Mouse (Mus musculus): Measurements from ENCODE around the gene Ide. TPM values are rescaled to one million over a fixed set of nuclear protein-coding genes. Genes with fewer than 3 reads are reported as not detected.

Ide gene
- total RNA-seq, 2 experiments from 2014 or later = 23.3 to 24.7 TPM

DNA sequence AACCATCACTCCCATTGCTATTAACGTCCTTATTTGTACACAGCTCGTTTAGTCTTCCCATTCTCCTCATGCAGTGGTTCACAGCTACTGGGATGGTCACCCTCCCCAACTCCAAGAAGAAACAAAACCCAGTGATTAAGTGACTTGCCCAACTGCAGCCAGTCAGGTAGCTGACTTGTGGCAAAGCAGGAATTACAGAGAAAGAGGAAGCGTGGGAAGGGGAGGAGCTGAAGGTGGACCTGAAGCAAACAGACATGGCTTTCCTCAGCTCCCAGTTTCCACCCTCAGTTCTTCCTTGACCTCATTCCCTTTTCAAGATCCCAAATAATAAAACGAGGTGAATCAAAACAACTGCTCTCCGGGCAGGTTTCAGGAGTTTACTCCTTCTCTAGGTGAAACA lies 2.8 kb upstream of the Ide start:
- ATAC-seq (replicated peaks; ENCODE audit: low FRiP score, poor library complexity, severe bottlenecking) = no peak

DNA sequence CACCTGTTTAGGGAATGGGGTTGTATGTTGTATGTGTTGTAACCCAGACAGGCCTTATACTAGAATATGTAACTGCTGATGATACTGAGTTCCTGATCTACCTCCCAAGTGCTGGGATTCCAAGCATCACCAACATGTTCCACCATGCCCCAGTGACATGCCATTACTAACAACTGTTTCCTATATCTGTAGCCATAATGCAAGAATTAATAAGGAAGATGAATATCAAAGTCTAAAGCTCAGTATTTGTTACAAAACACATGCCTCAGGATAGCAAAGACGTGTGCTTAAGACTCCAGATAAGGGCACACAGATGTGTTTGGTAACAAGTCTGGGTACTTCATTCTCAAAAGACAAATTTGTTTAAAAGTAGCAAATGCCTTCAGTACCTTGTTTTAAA lies 2.3 kb downstream of the Ide start:
- ATAC-seq (replicated peaks; ENCODE audit: low FRiP score, poor library complexity, severe bottlenecking) = no peak

GRCm38 (mm10) chr19:37333357-37333756 lies 4.3 kb downstream of the Ide start:
- ATAC-seq (replicated peaks; ENCODE audit: low FRiP score, poor library complexity, severe bottlenecking) = no peak

DNA sequence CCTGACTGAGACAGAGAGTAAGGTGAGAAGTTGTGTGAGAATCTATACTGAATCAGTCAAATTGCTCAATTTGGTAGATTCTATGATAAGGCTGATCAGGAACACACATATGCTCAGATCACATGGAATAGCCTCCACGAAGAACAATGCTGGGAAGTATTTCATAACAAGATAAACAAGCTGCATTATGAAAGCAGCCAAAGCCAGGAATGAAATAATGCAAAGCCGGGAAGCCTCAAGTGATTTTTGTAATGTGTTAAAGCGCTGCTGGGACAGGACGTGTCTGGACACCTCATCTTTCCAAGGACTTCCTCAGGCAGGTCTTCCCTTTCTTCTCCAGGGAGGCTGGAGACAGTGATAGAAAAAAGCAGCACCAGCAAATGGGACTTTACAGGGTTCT lies 4.9 kb downstream of the Ide start:
- no peak for ATAC-seq (replicated peaks; ENCODE audit: low FRiP score, poor library complexity, severe bottlenecking)

DNA sequence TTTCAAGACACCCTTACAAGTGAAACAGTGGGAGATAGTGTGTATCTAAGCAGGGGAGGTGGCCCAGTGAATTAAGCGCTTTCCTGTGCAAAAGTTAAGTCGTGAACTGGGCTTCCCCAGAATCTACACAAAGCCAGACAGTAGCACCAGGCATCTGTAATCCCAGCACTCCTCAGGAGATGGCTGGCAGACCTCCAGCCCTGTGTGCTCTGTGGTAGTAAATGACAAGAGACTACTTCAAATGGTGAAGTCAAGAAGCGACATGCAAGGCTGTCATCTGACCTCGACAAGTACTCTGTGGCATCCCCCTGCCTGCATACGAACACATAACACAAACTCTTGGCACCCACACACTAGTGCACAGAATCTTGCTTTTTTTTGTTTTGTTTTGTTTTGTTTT lies 10.4 kb downstream of the Ide start:
- no peak for ATAC-seq (replicated peaks; ENCODE audit: low FRiP score, poor library complexity, severe bottlenecking)

DNA sequence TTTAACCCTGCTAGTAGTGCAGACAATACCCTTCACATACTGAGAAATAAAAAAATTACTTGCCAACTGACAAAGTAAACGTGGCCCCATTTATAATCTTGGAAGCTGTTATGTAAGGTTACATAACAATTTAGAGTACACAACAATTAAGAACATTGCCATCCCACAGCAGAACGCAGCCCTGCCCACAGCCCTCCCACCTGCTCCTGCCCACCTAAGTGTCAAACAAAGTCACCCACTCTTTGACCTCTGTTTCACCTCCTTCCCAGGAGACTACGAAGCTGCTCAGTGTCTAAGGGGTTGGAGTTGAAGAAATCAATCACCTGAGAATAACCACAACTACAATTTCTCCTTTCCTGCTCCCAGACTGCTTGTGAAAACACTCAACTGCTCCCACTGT lies 14.1 kb downstream of the Ide start:
- ATAC-seq (replicated peaks; ENCODE audit: low FRiP score, poor library complexity, severe bottlenecking) = no peak

- ATAC-seq (replicated peaks; ENCODE audit: low FRiP score, poor library complexity, severe bottlenecking) = peak; percentile 78
Observed at GRCm38 (mm10) chr19:37320802-37321619, 16.6 kb downstream of the Ide start.

DNA sequence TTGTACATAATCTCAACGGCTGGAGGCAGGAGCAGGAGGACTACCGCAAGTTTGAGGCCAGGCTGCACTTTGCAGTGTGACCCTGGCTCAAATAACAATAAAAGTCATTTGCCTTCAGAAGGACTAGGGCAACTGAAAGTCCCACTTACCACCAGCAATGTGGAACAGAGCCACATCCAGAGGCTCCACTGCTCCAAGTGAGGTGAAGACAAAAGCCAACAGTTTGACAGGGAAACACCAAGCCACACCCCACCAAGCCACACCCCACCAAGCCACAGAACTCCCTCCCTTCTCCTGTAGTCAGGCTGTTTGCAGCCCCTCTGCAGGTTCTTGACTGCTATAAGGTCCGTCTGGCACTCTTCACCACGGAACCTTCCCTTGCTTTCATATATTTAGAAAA lies 20.3 kb downstream of the Ide start:
- no peak for ATAC-seq (replicated peaks; ENCODE audit: low FRiP score, poor library complexity, severe bottlenecking)

- ATAC-seq (replicated peaks; ENCODE audit: low FRiP score, poor library complexity, severe bottlenecking) = no peak
Observed at GRCm38 (mm10) chr19:37315091-37315490, 22.6 kb downstream of the Ide start.

GRCm38 (mm10) chr19:37311426-37311825 lies 26.2 kb downstream of the Ide start:
- ATAC-seq (replicated peaks; ENCODE audit: low FRiP score, poor library complexity, severe bottlenecking) = no peak

DNA sequence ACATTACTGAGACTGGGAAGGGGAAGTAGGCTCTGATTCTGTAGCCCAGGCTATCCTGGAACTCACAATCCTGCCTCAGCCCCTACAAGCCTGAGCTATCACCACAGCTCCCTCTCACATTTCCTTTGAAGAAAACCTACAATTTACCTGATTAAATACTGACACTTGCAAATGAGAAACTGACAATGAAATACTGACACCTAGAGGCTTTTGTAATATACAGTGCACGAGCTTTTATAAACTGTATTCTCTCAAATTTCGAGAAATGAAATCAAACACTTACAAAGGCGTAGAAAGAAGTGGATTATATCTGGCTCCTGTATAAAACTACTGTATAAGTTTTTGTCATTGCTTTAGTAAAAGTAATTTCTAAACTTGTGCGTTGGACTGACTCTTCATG lies 27.5 kb downstream of the Ide start:
- no peak for ATAC-seq (replicated peaks; ENCODE audit: low FRiP score, poor library complexity, severe bottlenecking)

- ATAC-seq (replicated peaks; ENCODE audit: low FRiP score, poor library complexity, severe bottlenecking) = no peak
Observed at GRCm38 (mm10) chr19:37308941-37309340, 28.7 kb downstream of the Ide start.

GRCm38 (mm10) chr19:37307826-37308545 lies 29.7 kb downstream of the Ide start:
- no peak for ATAC-seq (replicated peaks; ENCODE audit: low FRiP score, poor library complexity, severe bottlenecking)

- no peak for ATAC-seq (replicated peaks; ENCODE audit: low FRiP score, poor library complexity, severe bottlenecking)
Observed at GRCm38 (mm10) chr19:37306176-37306575, 31.5 kb downstream of the Ide start.

DNA sequence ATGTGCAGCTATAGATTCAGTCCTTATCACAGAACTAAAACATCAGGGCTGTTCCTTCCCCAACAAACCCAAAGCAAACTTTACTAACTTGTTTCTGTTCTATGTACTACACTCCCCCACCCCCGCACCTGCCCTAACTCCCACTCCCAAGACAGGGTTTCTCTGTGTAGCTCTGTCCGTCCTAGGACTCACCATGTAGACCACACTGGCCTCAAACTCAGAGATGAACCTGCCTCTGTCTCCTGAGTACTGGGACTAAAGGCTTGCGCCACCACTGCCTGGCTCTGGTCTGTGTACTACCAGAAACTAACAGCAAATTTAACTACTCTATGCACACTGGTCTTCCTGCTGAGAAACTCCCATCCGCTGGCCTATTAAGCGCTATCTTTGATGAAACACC lies 32.8 kb downstream of the Ide start:
- no peak for ATAC-seq (replicated peaks; ENCODE audit: low FRiP score, poor library complexity, severe bottlenecking)

GRCm38 (mm10) chr19:37304006-37304405 lies 33.6 kb downstream of the Ide start:
- ATAC-seq (replicated peaks; ENCODE audit: low FRiP score, poor library complexity, severe bottlenecking) = no peak

DNA sequence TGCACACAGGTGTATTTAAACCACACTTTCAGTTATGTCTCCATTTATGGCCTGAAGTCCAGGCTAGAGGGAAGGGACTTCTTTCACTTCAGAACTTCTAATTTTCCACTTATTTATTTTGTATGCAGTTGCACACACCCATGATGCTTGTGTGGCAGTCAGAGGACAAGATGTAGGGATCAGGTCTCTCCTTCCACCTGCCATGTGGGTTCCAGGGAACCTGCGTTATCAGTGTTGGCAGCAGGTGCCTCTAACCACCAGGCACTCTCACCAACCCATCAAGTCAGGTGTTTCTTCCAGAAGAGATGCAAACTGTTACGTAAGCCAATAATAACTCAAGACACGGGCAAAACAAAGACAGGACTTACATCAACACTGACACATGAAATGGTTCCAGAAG lies 35.9 kb downstream of the Ide start:
- no peak for ATAC-seq (replicated peaks; ENCODE audit: low FRiP score, poor library complexity, severe bottlenecking)

DNA sequence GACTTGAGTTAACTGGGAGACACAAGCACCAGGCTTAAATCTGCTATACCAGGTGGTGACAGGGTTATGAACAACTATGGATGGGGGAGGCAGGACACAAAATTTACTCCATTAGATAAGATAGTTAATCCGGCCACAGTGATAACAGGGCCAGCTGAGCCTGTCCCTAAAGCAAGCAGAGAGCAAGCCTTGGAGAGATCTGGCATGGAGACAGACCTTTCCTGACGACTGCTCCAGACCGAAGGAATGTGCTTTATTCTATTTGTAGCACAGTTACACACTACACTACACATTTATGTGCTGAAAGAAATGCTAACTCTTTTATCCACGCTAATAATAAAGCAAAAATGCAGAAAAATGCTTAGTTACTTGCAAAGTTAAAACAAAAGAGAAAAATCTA lies 46.0 kb downstream of the Ide start:
- ATAC-seq (replicated peaks; ENCODE audit: low FRiP score, poor library complexity, severe bottlenecking) = no peak

DNA sequence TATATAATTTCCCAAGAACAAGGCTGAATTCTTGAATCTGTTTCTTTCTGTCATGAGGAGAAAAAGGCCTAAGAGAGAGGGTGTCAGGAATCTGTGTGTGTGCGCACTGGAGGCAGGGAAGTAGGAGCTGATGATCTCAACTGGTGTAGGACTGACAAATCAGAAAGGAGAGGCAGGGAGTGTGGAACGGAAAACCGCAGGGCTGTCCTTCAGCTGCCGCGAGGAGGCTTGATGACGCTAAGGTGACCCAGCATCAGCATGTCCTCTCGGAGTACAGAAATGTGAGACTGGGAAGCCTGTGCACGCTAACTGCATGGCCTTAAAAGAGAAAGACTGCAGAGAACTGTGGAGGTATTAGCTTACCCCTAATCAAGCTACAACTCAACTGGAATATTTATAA lies 46.7 kb downstream of the Ide start:
- no peak for ATAC-seq (replicated peaks; ENCODE audit: low FRiP score, poor library complexity, severe bottlenecking)

DNA sequence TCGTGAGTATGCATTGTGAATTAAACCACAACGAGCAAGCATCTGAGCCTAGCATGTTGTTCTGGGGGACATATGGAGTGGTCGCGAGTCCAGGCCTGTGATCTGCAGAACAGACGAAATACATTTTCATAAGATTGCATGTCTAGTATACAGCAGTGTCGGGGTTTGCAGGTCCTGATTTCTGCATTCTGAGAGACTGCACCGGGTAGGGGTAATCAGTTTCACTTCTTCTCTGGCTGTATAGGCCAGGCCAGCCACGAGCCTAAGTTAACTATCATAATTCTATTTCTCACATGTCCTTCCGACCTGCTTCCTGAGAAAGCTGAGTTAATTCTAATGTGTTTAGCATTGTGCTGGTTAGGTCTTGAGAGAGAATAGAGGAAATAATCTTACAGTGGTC lies 52.9 kb downstream of the Ide start:
- no peak for ATAC-seq (replicated peaks; ENCODE audit: low FRiP score, poor library complexity, severe bottlenecking)

DNA sequence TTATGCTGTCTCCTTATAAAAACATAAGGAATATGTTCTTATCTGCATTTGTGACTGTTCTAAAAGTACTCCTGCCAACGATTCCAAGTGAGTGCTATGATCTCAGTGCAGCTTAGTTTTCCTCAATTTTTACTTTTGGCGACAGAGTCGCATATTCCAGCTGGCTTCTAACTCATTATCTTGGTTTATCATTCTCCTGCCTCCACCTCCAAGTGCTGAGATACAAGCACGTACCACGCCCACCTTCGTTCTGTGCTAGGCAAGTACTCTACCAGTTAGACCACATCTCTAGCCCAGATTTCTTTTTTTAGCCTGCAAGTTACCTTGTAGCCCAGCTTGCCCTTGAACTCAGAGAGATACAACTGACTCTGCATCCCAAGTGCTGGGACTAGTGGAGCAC lies 54.5 kb downstream of the Ide start:
- ATAC-seq (replicated peaks; ENCODE audit: low FRiP score, poor library complexity, severe bottlenecking) = no peak
